Mouse (Mus musculus) spleen, adult 2 months (tissue): Measurements from ENCODE around the gene Kirrel3. TPM values are rescaled to one million over a fixed set of nuclear protein-coding genes. Genes with fewer than 3 reads are reported as not detected.

ENCODE experiments used
- DNase-seq, 2 experiments: peaks; one replicate each; pipeline versions ENCODE4 v3.0.0 to v3.0.0-alpha.2; 2012 to 2021; ENCODE audit warnings: low spot score in 2 of 2, low read depth in 1 of 2
- H3K27ac ChIP-seq: fragments of 200-500 bp; 2 replicates; pipeline ENCODE4 v1.5.1; 2012; ENCODE audit warnings: low read length, inconsistent platforms; ENCODE audit not compliant: insufficient read depth
- H3K27me3 ChIP-seq: fragments of 200-500 bp; 2 replicates; pipeline ENCODE4 v1.6.1; 2012; ENCODE audit warnings: mild to moderate bottlenecking, moderate library complexity, low read length, inconsistent platforms; ENCODE audit not compliant: control insufficient read depth, insufficient read depth
- H3K36me3 ChIP-seq: fragments of 200-500 bp; 2 replicates; pipeline ENCODE4 v1.6.1; 2012; ENCODE audit warnings: mild to moderate bottlenecking, low read length, inconsistent platforms; ENCODE audit not compliant: control insufficient read depth, insufficient read depth
- H3K4me1 ChIP-seq: fragments of 200-500 bp; 2 replicates; pipeline ENCODE4 v1.6.1; 2011; ENCODE audit warnings: inconsistent platforms; ENCODE audit not compliant: control insufficient read depth, insufficient read depth, insufficient read length
- H3K4me3 ChIP-seq: fragments of 200-500 bp; 2 replicates; pipeline ENCODE4 v1.5.1; 2011; ENCODE audit warnings: mild to moderate bottlenecking, inconsistent platforms; ENCODE audit not compliant: insufficient read depth, insufficient read length; ENCODE audit errors: extremely low read depth
- CTCF ChIP-seq: fragments of 200-500 bp; IDR thresholded peaks from 2 replicates; pipeline ENCODE4 v1.5.1; 2011; ENCODE audit warnings: mild to moderate bottlenecking, inconsistent platforms; ENCODE audit not compliant: insufficient read depth, insufficient read length, insufficient replicate concordance; ENCODE audit errors: extremely low read depth
- POLR2A ChIP-seq: fragments of 200-500 bp; IDR thresholded peaks from 2 replicates; pipeline ENCODE4 v1.6.1; 2011; ENCODE audit warnings: low read depth, low read length, inconsistent platforms
- WGBS: fragments of 180-500 bp; shearing (Covaris S2); methylation state at CpG from one replicate; pipeline ENCODE4 v1.1.7; 2018; 5-methylcytosine and 5-hydroxymethylcytosine counted together
- polyA plus RNA-seq: library from polyadenylated mRNA; depleted of rRNA; stranded (reverse); fragments of >200 nt; gene quantifications from 2 replicates; pipeline ENCODE4 v1.2.3, GENCODE M21; 2012

Kirrel3 gene
- polyA plus RNA-seq, 1 experiment: 0.23 TPM

DNA sequence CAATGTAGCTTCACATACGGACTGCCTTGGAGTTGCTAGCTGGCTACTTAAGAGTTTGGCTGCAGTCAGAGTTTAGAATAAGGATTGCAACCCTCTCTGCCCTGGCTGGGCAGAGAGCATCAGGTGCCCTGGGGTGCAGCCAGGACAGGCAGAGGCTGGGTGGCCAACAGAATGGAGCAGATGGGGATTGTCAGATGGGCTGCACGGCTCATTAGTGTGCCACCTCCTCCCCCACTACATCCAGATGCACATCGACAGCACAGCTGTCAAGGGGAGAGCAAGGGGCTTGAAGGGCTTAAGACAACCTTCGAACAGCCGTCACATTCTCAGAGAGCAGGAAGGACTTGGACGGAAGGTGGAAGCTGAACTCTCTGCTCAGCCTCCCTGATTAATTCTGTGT is 177.7 kb downstream of the Kirrel3 start:
- H3K4me1 ChIP-seq: no peaks in the 10 kb centered on the region
- H3K36me3 ChIP-seq: no peaks in the 10 kb centered on the region
- H3K27ac ChIP-seq: no peak overlapping the region
- H3K4me3 ChIP-seq: no peak overlapping the region
- no peak for TF ChIP-seq CTCF
- WGBS: 72% methylated on average over 6 of the region's 6 CpGs
- no peak for DNase-seq
- H3K27me3 ChIP-seq: no peaks in the 10 kb centered on the region

GRCm38 (mm10) chr9:34665361-34666129 is 179.9 kb downstream of the Kirrel3 start:
- Histone ChIP-seq H3K4me1 (no peaks in the 10 kb centered on the region), H3K27me3 (no peaks in the 10 kb centered on the region), H3K27ac (no peak overlapping the region), H3K4me3 (no peak overlapping the region), H3K36me3 (no peaks in the 10 kb centered on the region)
- WGBS: 78% methylated on average over 15 of the region's 15 CpGs
- no peak for DNase-seq
- TF ChIP-seq CTCF (no peak), POLR2A (no peak)

DNA sequence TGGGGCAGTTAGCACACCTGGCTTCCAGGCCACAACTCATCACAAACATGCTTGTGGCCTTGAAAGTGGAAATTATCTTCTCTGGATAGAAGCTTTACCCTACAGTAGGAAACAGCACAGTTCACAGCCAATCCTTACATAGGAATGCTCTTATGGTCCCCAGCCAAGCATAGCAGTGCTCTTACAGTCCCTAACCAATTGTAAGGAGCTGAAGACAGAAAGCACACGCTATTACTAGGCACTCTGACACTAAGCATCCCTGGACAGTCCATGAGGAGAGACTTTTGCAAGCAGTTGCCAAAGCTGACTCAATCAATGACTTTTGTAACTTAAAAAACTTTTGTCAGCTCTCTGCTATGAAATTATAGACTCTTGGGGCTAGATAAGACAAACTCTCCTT is 181.5 kb downstream of the Kirrel3 start:
- no peak for DNase-seq
- no peak overlapping the region for H3K4me3 ChIP-seq

GRCm38 (mm10) chr9:34670906-34671305 is 185.2 kb downstream of the Kirrel3 start:
- TF ChIP-seq POLR2A: no peak
- no peak for TF ChIP-seq CTCF
- Histone ChIP-seq H3K36me3 (no peaks in the 10 kb centered on the region), H3K27ac (no peak overlapping the region), H3K4me1 (no peaks in the 10 kb centered on the region), H3K27me3 (no peaks in the 10 kb centered on the region), H3K4me3 (no peak overlapping the region)
- WGBS: 73% methylated on average over 2 of the region's 2 CpGs
- DNase-seq: no peak

More for the DNA sequence above, 181.5 kb downstream of the Kirrel3 start:
- H3K4me1 ChIP-seq: no peaks in the 10 kb centered on the region
- WGBS: 54% methylated on average over 1 of the region's 1 CpGs
- H3K27me3 ChIP-seq: no peaks in the 10 kb centered on the region
- no peak overlapping the region for H3K27ac ChIP-seq
- TF ChIP-seq CTCF: no peak
- H3K36me3 ChIP-seq: no peaks in the 10 kb centered on the region

DNA sequence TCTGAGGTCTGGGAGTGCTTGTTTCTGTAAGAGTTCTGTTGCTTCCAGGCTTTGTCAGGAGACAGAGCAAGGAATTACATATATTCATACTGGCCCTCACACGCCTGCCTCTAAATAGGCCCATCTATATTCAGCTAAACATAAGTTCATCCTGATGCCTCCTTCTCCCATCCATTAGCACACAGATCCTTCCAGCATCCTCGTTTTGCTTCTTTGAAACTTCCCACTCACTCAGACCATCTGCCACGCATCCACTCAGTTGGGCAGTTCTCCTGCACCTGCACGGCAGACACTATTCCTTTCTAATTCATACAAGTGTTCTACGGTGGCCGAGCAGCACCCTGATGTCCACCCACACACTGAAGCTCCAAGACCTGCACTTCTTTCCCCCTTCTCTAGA is 201.1 kb downstream of the Kirrel3 start:
- no peaks in the 10 kb centered on the region for H3K27me3 ChIP-seq
- no peak overlapping the region for H3K27ac ChIP-seq
- TF ChIP-seq CTCF (no peak), POLR2A (no peak)
- WGBS: 83% methylated on average over 6 of the region's 6 CpGs
- H3K4me3 ChIP-seq: no peak overlapping the region
- no peaks in the 10 kb centered on the region for H3K4me1 ChIP-seq
- no peak for DNase-seq
- no peaks in the 10 kb centered on the region for H3K36me3 ChIP-seq

- Histone ChIP-seq H3K4me3 (no peak overlapping the region), H3K27me3 (no peaks in the 10 kb centered on the region), H3K27ac (no peak overlapping the region), H3K36me3 (no peaks in the 10 kb centered on the region), H3K4me1 (no peaks in the 10 kb centered on the region)
- no peak for DNase-seq
- TF ChIP-seq POLR2A (no peak), CTCF (no peak)
- WGBS: 50% methylated on average over 4 of the region's 4 CpGs
These were observed 202.7 kb downstream of the Kirrel3 start for GRCm38 (mm10) chr9:34688358-34688757.

DNA sequence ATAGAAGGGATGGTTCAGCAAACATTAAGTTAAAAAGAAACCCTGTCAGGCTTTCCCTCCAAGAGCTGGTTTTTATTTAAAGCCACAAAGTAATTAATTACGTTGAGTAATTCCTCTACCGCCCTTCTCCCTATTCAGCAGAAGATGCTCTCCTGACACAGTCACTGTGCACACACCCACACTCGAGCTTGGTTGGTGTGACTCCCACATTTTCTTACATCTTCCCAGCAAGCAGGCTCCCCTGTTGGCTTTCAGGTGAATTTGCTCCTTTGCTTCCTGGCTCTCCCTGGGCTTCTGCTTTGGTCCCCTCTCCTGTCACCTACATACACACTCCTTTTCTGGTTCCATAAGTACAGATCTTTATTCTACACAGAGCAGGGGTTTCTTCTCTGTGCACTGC is 203.7 kb downstream of the Kirrel3 start:
- Histone ChIP-seq H3K4me1 (no peaks in the 10 kb centered on the region), H3K4me3 (no peak overlapping the region), H3K36me3 (no peaks in the 10 kb centered on the region), H3K27me3 (no peaks in the 10 kb centered on the region), H3K27ac (no peak overlapping the region)
- no peak for TF ChIP-seq POLR2A
- TF ChIP-seq CTCF: no peak
- 72% methylated on average over 3 of the region's 3 CpGs for WGBS
- no peak for DNase-seq
